Mouse (Mus musculus) c-Kit-positive CD71-positive TER-119-positive erythroid progenitor cells, embryonic 14.5 days (primary cell): ENCODE data around the gene Arcn1.

Experiments used
- DNase-seq: peaks from one replicate; pipeline ENCODE4 v3.0.0-alpha.2; 2013; ENCODE audit warnings: low spot score

The Arcn1 gene

GRCm38 (mm10) chr9:44719632-44720357, 47.9 kb downstream of the Arcn1 start:
- no peak for DNase-seq

DNA sequence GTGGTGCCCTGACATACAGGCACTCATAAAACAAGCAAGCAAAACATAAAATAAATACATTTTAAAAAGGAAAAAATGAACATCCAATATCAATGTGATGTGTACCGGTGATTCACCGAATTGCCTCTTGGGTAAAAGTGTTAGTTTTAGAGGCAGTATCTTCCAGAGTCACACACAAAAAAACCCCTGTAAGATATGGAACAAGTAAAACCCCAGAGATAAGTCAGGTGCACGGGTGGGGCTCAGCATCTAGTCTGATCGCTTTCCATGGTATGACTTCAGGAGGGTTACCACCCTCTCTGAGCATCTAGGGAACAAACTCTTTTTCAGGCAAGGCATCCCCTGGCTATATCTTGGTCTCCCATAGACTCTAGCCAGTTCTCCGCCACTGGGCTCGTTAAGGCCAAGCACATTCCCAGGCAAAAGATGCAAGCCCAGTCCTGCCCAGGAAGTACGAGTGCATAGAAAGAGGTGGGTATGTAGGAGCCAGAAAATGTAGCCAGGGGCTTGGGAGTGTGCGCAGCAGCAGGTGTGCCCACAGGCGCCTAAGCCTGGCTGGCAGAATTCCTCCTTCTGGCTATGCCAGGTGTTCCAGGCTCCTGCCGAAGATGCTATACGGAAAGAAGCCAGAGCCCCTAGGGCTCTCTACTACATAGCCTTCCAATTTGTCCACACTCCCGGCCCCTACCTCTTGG, 48.6 kb downstream of the Arcn1 start:
- DNase-seq: no peak

GRCm38 (mm10) chr9:44717822-44718242, 49.8 kb downstream of the Arcn1 start:
- no peak for DNase-seq

DNA sequence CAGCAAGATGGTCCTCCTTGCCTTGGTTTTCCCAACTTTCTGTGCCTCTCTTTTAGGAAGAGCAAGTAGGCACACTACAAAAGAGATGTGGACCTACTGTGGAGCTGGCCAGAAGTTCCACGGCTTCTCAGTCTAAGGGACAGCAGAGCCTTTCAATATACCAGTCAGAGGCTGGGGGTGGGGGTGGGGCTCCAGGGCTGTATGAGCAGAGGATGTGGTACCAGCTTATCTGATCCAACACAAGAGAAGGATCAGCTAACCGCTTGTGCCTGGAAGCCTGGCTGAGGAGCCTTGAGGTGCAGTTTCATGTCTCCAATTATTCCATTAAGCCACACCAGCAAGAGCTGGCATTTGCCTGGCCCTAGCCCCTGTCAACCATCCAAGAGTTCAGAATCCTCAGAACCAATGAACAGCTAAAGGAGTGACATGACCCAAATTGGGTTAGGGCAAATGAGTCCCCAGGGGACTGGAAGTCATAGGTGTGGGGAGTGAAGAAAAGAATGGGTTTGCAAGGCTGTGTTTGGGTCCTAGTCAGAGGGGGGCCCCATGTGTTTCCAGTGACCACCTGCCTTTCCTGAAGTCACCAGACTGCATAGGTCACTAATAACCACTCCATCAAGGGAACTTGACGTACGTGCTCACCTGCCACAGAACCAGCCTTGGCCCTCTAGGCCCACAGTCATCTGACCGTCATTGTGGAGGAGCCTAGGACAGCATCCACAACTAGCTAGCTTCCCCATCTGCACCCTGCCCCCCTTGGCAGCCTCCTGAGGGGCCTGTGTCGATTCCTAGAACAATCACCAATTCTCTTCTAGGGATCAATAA, 50.4 kb downstream of the Arcn1 start:
- DNase-seq: no peak

- DNase-seq: no peak
These were observed 51.8 kb downstream of the Arcn1 start for GRCm38 (mm10) chr9:44715705-44716362.

GRCm38 (mm10) chr9:44715109-44715508, 52.5 kb downstream of the Arcn1 start:
- no peak for DNase-seq

- DNase-seq: no peak
These were observed 54.1 kb downstream of the Arcn1 start for GRCm38 (mm10) chr9:44713574-44713973.

DNA sequence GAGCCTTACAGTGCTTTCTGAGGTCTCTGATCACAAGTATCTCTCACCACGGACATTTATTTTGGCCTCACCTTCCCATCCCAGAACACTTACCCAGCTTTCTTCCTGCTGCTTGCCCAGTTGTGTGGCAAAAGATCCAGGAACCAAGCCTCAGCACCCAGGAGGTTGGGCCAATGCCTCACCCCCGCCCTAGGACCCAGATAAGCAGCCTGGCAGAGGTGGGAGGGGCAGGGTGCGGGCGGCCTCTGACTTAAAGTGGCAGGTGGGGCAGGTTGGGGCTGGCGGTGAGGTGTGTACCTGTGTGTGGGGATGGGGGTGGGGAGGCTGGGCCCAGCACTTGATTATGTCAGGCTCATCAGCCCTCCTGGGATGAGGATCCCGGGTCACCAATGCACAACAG, 54.6 kb downstream of the Arcn1 start:
- DNase-seq: no peak

- no peak for DNase-seq
These were observed 56.0 kb downstream of the Arcn1 start for GRCm38 (mm10) chr9:44711602-44712001.

DNA sequence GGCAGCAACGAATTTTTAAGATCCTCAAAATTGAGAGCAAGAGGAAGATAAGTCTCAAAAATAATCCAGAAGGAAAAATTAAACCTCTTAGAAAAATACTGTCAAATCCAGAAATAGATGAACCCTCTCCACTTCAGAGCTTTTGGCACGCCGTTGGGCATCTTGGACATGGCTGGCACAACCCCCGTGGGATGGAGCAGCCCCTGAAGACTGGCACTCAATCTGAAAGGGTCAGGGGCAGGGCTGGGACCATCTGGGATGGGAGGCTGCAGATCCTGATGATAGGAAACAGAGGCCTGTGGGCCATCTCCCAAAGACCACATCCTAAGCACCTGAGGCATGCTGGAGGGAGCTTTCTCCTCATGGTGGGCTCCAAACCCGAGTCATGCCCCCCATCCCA, 57.4 kb downstream of the Arcn1 start:
- DNase-seq: no peak

- DNase-seq: no peak
These were observed 58.0 kb downstream of the Arcn1 start for GRCm38 (mm10) chr9:44709600-44709999.

DNA sequence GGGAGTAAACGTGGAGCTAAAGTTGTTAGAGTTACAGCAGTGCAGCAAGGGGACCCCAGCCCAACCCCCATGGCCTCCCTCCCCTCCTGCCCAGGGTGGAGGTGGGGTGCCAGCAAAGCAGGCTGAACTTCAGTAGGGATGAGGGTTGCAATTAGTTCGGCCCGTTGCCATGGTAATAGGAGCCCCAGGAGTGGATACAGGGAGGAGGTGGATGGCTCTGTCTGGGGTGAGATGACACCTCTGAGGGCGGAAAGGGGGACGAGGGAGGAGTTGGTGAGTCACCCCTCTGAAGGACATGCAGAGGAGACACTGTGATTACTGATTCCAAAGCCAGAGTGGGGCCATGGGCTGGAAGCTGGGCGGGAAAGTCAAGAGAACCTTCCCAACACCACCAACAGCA, 58.7 kb downstream of the Arcn1 start:
- DNase-seq: no peak

DNA sequence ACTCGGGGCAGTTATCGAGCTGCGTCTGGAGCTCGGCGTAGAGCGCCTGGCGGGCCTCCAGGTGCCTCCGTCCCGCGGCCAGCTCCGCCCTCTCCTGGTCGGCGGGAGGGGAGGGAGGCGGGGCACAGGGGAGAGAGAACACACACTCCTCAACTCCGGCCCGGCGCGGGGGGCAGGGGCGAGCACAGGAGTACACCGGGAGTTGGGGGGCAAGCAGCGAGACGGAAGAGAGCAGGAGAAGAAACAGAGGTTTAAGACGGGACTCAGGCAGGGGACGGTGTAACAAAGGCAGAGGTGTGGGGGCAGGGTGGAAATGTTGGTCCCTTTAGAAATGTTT, 59.2 kb downstream of the Arcn1 start:
- DNase-seq: no peak

DNA sequence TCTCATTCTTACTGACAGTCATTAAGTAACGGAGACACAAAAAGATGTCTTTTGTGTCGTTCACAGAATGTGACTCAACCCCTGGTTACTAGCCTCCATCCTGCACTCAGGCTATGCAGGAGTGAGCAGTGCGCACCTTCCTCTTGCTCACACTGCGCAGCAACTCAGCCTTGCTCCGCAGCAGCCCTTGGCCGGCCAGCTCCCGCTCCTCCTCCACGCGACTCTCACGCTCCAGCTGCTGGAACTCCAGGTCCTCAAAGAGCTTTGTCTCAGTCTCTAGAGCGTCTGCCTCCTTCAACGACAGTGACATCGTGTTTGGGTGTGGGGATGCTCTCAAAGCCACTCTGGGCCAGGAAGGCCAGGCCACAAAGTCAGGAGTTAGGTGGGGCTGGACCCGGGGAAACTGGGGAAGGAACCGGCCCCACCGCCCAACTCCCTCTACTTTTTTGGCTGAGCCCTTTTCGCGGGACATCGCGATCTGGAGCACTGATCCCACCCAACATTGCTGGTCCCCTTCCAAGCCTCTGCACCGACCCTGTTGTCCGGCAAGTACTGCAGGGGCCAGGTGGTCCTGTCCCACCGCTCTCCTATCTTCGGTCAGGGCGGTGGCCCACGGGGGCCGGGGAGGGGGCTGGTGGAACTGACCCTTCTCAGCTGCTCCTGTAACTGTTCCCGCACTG, 59.8 kb downstream of the Arcn1 start:
- no peak for DNase-seq

GRCm38 (mm10) chr9:44699730-44700129, 67.9 kb downstream of the Arcn1 start:
- DNase-seq: no peak

DNA sequence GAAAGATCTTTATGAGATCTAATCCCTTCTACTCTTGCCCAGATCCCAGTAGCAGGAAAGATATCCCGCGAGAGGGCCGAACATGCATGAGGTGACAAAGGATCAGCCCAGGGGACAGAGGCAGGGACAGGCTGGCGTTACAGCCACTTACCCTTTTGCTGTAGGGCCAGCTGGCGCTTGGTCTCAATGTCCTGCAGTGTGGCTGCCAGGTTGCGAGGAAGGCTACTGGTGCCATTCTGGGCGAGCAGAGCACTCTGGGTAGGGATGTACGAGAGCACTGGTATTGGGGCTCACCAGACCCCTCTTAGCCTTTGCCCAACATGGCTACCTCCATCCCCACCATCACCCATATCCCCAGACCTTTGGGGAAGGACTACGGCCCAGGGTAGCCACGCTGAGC, 68.4 kb downstream of the Arcn1 start:
- DNase-seq: no peak

DNA sequence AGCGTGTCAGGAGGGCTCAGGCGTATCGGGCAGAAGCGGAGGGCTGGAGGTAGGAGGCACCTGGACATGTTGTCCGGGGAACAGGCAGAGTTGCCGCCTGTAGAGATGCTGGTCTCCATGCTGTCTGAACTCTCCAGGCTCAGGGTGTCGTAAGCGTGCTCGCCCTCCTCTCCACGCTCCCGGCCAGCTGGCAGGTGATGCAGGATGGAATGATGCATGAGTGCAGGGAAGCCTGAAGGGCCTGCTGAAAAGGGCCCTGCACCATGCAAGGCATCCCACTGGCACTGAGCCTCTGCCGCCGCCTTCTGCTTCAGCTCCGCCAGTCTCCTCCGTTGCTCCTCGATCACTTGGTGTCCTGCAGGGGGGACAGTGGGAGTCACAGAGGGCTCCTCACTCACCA, 69.8 kb downstream of the Arcn1 start:
- DNase-seq: no peak

DNA sequence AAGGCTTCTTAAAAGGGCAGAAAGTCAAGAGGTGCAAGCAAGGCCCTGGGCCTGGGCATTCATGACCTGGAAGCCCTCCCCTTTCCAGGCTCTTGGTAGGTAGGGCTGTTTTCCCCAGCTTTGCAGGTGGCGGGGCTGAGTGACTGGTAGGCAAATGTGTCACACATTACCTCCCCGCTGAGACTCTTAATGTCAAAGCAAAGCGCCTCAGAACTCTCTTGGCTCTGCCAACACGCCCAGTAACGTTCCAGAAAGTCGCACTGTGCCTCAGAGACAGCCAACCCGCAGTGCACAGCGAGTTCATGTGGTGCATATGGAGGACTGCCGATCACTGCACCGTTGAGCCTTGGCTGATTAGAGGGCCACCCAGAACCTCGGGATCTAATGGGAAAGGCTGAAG, 74.6 kb downstream of the Arcn1 start:
- DNase-seq: no peak

DNA sequence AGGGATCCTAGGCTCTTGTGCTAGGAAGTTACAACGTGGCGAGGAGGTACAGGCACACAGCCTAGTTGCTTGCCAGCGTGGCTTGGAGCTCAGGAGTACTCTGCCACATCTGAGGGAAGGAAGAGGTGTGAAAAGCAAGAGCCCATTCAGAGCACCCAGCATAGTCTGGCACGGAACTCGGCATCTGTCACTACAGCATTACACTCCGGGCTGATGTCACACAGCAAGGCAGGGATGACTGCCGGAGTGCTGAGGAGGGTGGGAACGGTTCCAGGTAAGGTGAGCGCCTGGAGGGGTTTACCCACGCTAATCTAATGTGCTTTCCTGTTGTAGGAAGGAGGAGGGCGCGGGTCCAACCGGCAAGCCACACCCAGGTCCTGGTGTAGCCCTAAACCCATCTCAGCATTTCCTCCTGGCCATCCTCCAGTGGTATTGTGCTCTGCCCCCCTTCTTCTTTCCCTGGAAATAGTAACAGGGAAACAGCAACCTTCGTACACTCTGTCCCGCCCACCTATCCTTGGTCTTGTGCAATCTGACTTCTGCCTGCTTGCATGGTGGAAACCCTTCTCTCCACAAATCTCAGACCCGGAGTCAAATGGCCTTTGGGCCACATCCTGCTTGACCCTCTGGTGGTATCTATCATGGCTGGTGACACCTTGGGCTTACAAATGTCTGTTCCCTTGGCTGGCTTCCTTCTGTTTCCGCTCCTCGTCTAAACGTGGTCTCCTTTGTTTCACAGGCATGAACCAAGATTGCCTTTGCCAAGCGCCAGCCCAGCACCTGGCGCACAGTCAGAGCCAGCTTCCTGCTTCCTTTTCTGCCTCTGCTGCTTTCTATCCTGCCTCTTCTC, 75.7 kb downstream of the Arcn1 start:
- no peak for DNase-seq
